Mouse (Mus musculus) G1E (cell line): Measurements from ENCODE around the gene Acbd6.

Experiments used
- CTCF ChIP-seq: IDR thresholded peaks from 2 replicates; pipeline ENCODE4 v1.5.1; 2012; ENCODE audit warnings: low read depth, low read length, inconsistent platforms, mixed read lengths
- GATA1 ChIP-seq: IDR thresholded peaks from 2 replicates; pipeline ENCODE4 v1.6.1; 2012; ENCODE audit warnings: borderline replicate concordance, low read length, inconsistent platforms, mixed read lengths
- GATA2 ChIP-seq: IDR thresholded peaks from 2 replicates; pipeline ENCODE4 v1.6.1; 2012; ENCODE audit warnings: low read depth, low read length, inconsistent platforms, borderline replicate concordance
- POLR2AphosphoS5 ChIP-seq: IDR thresholded peaks from 2 replicates; pipeline ENCODE4 v1.6.1; 2012; ENCODE audit warnings: low read depth, low read length, inconsistent platforms; ENCODE audit not compliant: insufficient replicate concordance
- TAL1 ChIP-seq: conservative IDR thresholded peaks from 2 replicates; pipeline ENCODE4 v1.6.1; 2012; ENCODE audit warnings: low read depth, low read length, inconsistent platforms, mixed read lengths

- TF ChIP-seq CTCF: no peak
- TF ChIP-seq GATA1: no peak
- TF ChIP-seq POLR2AphosphoS5: no peak
- TF ChIP-seq TAL1: no peak
- no peak for TF ChIP-seq GATA2
Measured at GRCm38 (mm10) chr1:155627746-155628145, 69.8 kb downstream of the Acbd6 start.
